Mouse (Mus musculus): Measurements from ENCODE around the gene Sirt6.

Sirt6 gene

DNA sequence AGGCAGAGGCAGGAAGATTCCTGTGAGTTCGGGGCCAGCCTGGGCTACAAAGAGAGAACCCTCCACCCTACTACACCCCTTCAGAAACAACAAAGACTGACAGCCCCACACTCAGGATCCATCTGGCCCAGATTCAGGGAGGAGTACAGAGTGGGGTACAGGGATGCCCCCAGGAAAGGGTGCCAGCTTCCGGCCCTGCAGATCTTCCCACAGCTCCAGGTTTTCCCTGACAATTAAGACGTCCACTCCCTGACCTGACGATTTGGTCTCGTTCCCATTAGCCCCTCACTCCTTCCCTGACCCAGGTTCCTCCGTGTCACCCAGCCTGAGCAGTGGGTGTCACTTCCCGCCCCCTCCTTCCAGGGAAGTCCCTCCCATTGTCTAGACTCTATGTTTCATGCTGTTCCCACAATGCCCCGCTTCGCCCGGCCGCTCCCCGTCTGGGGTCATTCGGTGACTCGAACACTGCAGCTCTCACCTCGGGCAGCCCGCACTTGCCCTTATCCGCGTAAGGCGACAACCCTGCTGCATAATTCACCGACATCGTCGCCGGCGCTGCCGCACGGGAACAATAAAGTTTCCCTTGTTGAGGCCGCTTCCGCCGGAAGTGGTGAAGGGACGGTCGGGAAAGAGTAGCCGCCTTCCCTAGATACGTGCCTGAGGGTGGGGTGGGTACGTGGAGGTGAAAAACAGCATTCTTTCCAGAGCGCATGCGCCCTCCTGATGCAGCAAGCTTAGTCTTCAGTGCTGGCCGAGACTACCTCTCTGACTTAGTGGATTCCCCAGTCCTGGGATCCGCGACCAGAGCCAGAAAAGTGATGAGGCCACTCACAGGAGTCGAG lies at the start of gene Sirt6:
Gene Sirt6 (minus strand): TSS at position 804 of the 842 bp plus-strand sequence.
- DNase-seq: peak; percentile 93

DNA sequence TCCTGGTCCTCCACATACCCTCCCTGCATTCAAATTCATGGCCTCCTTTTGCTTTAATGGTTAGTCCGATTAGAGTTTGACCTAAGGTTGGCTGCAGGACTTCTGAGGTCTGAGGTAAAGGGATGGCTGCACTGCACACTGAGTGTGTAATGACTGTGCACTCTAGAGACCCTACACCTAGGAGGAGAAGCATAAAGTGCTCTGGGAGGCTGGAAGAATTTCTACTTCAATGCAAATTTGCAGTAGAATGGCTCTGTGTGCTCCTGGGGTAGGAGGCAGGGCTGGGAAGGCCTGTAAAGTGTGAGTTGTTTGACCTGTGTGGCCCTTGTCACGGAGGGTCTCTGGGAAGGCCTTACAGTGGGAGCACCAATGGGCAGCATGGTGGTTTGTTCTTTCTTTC lies 28.6 kb upstream of the Sirt6 start:
- no peak for DNase-seq

DNA sequence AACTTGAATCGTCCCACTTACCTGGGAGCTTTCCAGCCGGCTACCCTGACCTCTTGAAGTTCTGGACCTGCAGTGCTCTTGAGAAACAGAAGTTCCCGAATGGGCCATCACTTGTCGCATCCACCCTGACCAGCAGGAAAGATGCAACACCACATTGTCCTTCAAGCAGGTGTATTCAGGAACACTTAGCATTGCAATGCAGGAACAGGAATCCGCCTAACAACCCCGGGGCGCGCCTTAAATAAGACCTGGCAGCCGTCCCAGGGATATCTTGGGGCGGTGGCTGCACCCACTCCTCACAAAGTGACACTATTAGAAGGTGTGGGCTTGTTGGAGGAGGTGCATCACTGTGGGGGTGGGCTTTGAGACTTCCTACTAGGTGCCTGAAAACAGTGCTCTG lies 27.6 kb upstream of the Sirt6 start:
- no peak for DNase-seq

DNA sequence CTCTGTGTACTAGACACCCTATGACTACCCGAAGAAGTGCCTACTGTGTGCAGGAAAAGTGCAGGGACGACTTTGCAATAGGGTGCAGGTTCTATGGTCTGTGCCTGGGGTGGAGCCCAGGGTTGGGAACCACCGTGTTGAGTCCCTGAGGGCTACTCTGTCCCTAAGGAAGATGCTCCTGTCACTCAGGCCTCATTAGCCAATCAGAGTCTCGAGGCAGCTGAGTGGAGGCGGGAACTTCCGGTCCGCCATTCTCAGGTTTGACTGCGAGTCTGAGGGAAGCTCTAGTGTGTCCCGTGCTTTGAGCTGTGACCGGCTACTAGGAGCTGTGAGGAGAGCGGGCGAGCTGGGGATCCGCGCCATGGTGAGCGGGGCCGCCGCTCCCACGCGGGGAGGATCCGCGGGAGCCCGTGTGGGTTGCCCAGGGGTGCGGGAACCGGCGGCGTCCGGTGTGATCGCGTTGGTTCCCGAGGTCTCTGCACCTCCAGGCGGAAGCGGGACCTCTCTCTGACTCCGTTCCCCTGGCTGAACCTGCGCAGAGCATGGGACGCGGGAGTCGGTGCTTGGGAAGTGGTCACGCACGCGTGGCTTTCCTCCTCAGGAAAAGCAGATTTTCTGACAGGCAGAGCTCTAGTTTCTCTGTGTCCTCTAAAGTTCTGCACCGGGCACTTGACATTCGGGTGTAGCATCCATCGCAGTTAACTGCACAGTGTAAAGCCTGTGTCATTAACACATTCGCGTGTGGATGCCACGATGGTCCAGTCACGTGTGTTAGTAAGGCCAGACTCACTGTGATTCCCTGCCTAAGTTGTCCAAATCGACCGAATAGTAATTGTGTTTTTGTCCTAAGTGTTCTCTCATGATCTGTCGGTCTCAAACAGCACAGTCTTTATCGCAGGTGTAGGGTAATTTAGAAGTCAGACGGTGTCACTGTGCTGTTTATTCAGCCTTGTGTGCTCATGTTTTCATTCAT lies 21.5 kb upstream of the Sirt6 start, which contains the start of gene Gm10778:
Gene Gm10778 (plus strand): TSS at position 257 of the 973 bp plus-strand sequence.
- DNase-seq: peak; percentile 89

DNA sequence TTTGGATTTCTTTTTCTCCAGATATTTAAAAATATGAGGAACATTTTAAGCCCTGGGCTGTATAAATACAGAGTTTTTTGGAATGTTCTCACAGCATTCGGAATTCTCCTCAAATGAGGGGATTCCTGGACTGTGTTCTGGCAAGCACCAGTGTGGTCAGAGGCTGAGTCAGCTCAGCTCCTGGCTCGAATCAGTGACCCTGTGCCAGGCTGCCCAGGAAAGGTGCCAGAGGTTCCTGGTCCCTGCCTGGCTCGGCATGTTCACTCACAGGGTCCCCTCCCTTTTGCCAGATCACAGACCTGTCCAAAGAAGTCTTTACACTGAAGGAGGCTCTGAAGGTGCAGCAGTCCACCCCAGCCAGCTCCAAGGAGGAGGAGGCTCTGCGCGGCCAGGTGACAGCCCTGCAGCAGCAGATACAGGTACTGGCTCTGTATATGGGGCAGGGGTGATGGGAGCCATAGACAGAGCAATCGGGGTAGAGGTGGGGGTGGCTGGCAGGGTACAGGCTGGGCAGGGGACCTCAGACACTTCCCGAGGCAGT lies 18.5 kb upstream of the Sirt6 start:
- peak; percentile 34 for DNase-seq

DNA sequence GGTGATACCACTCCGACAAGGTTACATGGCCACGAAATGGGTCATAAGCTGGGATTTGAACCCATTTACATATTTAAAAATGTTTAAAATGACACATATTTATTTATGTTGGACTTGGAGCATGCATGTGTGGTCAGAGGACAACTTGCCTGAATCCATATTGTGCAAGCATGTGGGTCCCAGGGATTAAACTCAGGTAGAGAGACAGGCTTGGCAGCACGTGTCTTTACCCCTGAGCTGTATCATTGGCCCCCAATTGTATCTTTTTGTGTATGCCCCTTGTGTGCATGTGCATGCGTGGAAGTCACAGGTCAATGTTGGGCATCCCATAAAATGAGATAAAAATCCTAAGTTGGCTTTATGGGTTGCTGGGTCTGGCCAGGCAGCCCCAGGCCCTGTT lies 17.8 kb upstream of the Sirt6 start:
- DNase-seq: peak; percentile 5

DNA sequence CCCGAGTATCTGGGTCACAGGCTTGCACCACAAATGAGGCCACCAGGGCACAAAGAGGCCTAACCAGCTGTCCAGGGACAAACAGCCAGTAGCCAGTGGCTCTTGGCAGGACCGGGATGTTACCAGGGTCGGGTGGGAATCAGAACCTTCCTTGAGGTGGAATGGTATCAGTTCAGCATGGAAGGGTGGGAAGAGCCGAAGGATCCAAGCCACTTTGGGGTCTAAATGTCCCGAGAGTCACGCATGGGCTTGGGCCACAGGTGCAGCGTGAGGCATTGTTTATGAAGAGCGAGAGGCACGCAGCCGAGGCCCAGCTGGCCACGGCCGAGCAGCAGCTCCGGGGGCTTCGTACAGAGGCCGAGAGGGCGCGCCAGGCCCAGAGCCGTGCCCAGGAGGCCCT lies 17.1 kb upstream of the Sirt6 start:
- DNase-seq: peak; percentile 32

DNA sequence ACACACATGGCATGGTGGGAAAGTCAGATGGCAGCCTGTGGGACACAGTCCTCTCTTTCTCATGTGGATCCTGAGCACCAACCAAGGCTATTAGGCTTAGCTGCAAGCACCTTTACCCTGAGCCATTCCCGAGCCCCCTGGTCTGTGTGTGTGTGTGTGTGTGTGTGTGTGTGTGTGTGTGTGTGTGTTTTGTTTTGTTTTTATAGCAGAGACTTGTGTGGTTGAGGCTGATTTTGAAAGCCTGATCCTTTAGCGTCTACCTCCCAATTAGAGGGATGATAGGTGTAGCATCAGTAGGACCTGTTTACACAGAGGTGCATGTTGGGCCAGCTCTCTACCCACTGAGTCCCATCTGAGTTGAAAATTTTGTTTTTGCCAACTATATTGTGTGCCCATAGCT lies 16.6 kb upstream of the Sirt6 start:
- no peak for DNase-seq

DNA sequence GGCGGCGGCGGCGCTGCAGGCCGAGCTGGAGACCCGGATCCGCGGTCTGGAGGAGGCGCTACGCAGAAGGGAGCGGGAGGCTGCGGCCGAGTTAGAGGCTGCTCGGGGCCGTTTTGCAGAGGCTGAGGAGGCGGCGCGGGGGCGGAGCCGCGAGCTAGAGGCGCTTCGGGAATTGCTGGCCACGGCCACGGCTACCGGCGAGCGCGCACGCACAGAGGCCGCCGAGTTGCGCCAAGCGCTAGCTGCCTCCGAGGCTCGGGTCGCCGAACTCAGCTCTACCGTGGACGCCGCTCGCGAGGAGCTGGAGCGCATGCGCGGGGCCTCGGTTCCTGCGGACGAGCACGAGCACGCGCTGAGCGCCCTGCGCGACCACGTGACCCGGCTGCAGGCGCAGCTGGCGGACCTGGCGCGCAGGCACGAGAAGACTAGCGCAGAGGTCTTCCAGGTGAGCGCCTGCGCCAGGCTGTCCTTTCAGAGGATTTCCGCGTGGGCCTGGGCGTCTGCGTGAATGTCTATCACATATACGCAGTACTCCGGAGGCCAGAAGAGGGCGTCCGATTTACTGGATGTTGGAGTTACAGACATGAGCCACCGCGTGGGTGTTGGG lies 16.0 kb upstream of the Sirt6 start:
- peak; percentile 97 for DNase-seq

DNA sequence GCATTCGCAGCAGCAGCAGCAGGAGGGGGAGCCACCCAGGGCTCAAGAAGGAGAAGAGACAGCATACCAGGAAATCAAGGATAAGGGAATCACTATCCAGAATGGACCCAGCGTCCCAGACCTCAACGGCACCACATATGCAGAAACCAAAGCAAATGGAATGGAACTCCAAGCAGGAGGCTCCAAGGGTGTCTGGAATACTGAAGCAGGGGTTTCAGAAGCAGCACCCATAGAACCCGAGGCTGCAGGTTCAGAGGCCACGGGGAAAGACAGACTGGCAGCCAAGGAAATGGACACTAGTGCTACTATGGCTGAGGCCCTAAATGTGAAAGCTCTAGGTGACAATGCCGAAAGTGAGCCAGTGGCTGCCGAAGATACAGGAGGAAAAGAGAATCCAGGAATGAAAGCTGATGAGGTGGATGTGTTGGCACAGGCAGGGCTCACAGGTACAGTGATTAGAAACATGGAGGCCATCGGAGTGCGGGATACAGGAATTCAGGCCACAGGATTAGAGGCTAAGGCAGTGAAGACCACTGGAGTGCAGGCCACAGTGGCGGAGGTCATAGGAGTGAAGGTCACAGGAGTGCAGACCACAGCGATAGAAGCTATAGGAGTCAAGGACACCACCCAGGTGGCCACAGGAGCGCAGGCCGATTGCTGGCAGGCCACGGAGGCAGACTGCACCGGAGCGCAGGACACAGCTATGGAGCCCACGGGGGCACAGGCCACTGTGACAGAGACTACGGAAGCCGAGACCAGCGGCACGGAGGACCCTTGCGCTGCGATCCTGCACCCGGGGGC lies 15.3 kb upstream of the Sirt6 start:
- DNase-seq: no peak

DNA sequence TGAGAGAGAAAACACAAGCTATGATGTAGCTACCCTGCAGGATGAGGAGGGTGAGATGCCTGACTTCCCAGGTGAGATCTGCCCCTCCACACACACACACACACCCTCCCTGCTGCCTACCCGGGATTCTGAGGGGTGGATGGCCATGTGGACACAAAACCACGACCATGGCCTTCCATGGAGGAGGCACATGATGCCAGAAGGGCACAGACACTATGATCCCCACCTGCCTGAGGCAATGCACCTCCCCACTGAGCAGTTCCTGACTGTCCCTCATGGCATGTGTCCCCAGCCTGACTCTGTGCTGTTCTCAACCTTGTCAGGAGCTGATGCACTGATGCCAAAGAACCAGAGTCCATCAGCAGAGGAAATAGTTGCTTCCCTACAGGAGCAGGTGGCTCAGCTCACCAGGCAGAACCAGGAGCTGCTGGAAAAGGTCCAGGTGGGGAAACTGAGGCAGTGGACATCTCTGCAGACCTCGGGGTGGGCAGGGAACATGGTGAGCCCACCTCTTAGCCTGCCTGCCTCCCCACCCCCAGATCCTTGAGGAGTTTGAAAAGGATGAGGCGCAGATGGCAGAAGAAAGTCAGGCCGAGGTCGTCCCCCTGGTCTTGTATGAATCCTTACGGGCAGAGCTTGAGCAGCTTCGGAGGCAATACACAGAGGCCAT lies 14.5 kb upstream of the Sirt6 start:
- DNase-seq: peak; percentile 63

DNA sequence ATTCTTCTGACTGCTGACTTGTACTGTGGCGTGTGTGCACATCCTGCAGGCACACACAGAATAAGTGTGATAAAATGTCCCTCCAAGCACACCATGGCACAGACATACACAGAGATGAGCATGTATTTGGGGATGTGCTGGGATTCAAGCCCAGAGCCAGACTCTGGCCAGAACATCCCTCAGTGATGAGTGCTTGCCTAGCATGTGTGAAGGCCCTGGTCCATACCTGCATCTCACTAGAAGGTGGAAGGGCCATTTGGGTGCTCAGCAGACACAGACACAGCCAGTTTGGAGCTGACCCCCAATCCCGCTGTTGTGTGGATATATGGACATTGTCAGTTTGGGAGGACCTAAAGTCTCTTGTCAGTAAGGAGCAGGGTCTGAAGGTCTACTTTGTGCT lies 14.0 kb upstream of the Sirt6 start:
- peak; percentile 27 for DNase-seq

DNA sequence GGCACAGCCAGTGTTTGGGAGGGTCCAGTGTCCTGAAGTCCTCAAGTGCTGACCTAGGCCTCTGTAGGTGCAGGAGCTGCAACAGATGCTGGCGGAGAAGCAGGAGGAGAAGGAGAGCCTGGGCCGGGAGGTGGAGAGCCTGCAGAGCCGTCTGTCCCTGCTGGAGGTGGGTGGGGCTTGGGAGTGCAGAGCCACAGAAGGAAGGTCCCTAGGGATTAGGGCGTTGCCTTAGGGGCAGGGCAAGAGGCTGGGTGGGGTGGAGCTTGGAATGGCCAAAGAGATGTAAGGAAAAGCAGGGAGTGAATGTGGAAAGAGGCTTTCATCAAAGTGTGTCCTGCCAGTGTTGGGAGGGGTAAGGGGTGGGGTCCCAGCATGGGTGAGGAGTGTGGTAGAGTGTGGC lies 13.2 kb upstream of the Sirt6 start:
- peak; percentile 21 for DNase-seq

DNA sequence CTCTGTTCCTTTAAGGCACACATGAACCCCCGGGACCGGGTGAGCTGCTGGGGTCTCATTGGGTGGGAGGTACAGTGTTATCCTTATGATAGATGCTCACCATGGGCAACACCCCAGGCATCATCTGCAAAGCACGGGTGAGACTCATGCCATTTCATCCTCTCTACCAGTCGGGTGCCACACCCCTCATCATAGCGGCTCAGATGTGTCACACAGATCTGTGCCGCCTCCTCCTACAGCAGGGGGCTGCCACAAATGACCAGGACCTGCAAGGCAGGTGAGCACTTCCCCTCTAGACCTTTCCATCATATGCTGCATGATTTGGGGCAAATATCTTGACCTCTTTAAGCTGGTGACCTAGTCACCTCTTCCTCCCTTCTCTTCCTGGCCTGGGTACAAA lies 10.5 kb upstream of the Sirt6 start:
- DNase-seq: no peak

DNA sequence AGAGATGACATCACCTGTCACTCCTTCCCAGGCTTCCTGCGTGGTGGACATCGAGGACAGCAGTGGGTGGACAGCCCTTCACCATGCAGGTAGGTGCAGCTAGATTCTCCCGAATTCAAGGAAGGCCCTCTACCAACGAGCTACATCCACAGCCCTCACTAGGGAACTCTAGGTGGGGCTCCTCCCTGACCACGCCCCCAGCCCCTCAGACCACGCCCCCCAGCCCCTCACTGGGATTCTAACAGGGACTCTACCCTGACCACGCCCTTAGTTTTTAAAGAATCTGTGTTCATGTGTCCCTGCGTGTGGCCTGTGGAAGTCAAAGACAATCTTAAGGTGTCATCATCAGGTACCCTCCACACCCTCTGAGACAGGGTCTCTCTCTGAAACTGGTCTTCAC lies 8.7 kb upstream of the Sirt6 start:
- no peak for DNase-seq

DNA sequence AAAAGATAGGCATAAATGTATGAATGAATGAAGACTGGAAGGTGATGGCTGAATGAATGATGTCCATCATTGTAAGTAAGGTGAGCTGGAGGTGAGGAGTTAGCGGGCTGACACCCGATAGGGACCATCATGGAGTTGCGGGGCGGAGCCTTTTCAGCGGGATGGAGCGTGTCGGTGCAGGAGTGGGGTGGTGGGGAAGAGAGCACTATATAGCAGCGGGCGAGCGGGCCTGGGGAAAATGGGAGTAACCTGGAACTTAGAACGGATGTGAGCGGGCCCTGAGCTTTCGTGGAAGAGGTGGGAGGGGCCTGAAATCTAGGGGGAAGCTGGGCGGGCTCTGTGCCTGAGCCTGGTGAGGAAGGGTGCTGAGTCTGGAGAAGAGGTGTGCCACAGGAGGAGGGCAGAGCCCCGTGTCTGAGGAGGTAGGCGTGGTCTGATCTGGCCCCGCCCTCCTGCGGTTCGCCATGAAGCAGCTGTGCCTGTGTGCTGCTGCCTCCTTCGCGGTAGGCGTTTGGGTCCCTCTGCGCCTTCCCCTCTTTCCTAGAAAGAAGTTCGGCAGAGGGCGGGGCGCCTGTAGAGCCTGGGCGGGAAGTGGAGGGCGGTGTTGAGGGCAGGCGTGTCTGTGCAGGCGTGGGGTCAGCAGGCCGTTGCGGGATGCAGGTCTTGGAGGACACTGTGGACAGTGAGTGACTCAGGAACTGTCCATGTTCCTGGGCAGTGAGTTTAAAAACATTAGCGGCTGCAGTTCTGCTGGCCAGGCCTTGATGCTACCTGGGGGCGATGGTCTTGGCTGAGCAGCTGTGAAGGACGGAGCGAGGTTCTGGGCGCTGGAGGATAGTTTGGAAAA lies 5.9 kb upstream of the Sirt6 start:
- DNase-seq: peak; percentile 74

DNA sequence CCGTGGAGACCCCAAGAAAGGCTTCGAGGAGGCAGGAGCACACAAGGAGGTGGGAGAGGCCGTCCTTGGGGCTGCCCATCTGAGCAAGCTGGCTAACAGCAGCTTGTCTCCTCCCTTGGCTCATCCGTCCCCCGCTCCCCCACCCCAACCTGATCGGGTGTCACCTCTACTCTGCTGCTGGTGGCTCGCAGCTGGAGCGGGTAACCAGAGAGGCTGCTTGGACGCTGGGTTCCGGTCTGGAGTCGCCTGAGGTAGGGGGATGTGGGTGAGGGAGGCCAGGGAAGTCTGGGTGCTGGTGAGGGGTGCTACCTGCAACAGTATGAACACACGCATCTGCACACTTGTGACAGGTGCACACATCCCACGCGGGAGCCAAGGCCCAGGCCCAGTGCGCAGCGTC lies 793 bp upstream of the Sirt6 start, which contains the start of gene Ankrd24:
Gene Ankrd24 (plus strand): TSS at position 151 of the 400 bp plus-strand sequence.
- DNase-seq: no peak

DNA sequence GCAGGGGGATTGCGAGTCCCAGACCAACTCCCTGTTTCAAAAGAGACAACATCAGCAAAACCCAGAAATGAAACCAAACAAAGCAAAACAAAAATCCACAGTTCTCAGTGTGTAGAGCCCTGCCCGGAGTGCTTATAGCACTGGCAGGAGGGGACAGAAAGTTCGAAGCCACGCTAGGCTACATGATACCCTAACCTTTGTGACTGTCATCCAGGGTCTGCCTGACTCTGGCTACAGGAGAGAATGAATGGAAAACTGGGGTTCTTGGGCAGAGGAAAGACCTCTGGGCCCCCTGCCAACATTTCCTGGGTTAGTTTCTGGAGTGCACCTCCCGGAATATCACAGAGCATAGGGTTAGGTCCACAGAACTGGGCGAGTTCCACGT lies 231 bp upstream of the Sirt6 start:
- peak; percentile 56 for DNase-seq

DNA sequence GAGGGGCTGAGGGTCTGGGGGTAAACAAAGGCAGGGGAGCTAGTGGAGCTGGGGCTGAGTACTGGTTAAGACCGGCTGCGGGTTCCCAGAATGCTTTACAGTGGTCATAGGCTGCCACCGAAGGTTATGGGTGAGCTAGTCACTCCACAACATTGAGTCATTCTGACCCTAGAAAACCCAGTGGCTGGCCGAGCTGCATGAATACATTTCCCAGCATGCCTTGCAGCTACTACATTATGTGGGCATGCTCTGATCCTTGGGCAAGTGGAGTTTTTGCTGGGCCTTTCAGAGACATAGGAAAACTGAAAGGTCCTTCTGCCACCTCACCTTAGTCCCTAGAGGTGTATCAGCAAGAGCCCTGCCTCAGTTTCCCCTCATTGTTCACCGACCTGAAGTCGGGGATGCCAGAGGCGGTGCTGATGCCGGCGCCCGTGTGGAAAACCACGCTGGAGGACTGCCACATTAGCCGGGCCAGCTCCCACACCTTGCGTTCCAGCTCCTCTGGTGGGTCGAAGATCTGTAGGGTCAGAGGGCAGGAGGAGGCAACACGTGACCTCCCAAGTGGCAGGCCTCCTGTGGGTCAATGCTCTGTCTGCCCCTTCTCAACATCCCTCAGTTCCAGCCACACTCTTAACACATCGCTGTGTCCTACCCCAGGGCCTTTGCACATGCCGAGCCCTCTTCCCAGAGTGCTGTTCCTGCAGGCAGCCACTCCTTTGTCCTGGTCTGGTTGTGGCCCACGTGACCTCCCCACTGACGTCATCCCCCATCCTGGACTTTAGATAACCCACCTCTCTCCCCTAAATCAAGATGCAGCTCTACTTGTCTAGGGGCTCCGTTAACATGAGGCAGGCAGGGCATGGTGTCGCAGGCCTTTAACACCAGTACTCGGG lies 1.2 kb downstream of the Sirt6 start:
- no peak for DNase-seq
